Mouse (Mus musculus) embryonic facial prominence, embryonic 12.5 days (tissue): Measurements from ENCODE around the gene Spata31d1d. TPM values are rescaled to one million over a fixed set of nuclear protein-coding genes. Genes with fewer than 3 reads are reported as not detected.
A peak's percentile ranks its signal among the peaks of the same experiment; 100 is the strongest.
"Not testable (repeated sequence)": the region's sequence is repeated elsewhere in the genome, so short reads cannot be mapped to it uniquely, and the experiment has no call there.

ENCODE experiments used
- ATAC-seq: fragments of 200-750 bp; cut with Nextera tagmentation; 2 replicates; pipeline ENCODE4 v1.8.0; 2017; ENCODE audit not compliant: insufficient number of reproducible peaks, insufficient read depth, low FRiP score, low TSS enrichment
- H3K27ac ChIP-seq: fragments of 300-500 bp; sonication (generic); 2 replicates; pipeline ENCODE4 v1.5.1; 2016; ENCODE audit warnings: mild to moderate bottlenecking
- H3K27me3 ChIP-seq: fragments of 300-500 bp; sonication (generic); 2 replicates; pipeline ENCODE4 v1.6.1; 2016; ENCODE audit warnings: mild to moderate bottlenecking, moderate library complexity
- H3K36me3 ChIP-seq: fragments of 300-500 bp; sonication (generic); 2 replicates; pipeline ENCODE4 v1.6.1; 2016; ENCODE audit warnings: mild to moderate bottlenecking
- H3K4me1 ChIP-seq: fragments of 300-500 bp; sonication (generic); 2 replicates; pipeline ENCODE4 v1.6.1; 2016
- H3K4me2 ChIP-seq: fragments of 300-500 bp; sonication (generic); replicated peaks from 2 replicates; pipeline ENCODE4 v1.6.1; 2016; ENCODE audit warnings: mild to moderate bottlenecking, moderate library complexity
- H3K4me3 ChIP-seq: fragments of 300-500 bp; sonication (generic); 2 replicates; pipeline ENCODE4 v1.5.1; 2016; ENCODE audit warnings: mild to moderate bottlenecking
- H3K9ac ChIP-seq: fragments of 300-500 bp; sonication (generic); 2 replicates; pipeline ENCODE4 v1.6.1; 2016; ENCODE audit warnings: mild to moderate bottlenecking, moderate library complexity
- H3K9me3 ChIP-seq: fragments of 300-500 bp; sonication (generic); 2 replicates; pipeline ENCODE4 v1.6.1; 2016; ENCODE audit warnings: mild to moderate bottlenecking, moderate library complexity
- WGBS: fragments of 180-500 bp; shearing (Covaris S2); methylation state at CpG from one replicate; pipeline ENCODE4 v1.1.7; 2016; 5-methylcytosine and 5-hydroxymethylcytosine counted together
- polyA plus RNA-seq: library from polyadenylated mRNA; unstranded; fragments of >200 nt; fragmentation: Nextera tagmentation; extraction: Ambion mirVana; gene quantifications from 2 replicates; pipeline ENCODE4 v1.2.1, GENCODE M21; 2016

Gene Spata31d1d
- polyA plus RNA-seq, result not detected in 2 replicates

- no peak within 1 kb of the TSS for H3K27ac ChIP-seq
Measured at GRCm38 (mm10) chr13:59731652-59732051, at the start of gene Spata31d1d. Gene Spata31d1d, minus strand, starts transcription at chr13:59731752.

GRCm38 (mm10) chr13:59779744-59780264 lies 48.3 kb upstream of the Spata31d1d start:
- H3K9me3 ChIP-seq, H3K27ac ChIP-seq, H3K9ac ChIP-seq, ATAC-seq, H3K4me2 ChIP-seq, H3K27me3 ChIP-seq, H3K4me1 ChIP-seq, H3K4me3 ChIP-seq: not testable (repeated sequence)
- WGBS, result 96% methylated on average over 1 of the region's 1 CpGs
- H3K36me3 ChIP-seq, result peaks cover 90% of the 10 kb centered on the region

More at GRCm38 (mm10) chr13:59731652-59732051, at the start of gene Spata31d1d:
- Histone ChIP-seq H3K36me3 (no peaks in the 10 kb centered on the region), H3K4me3 (no peak within 1 kb of the TSS), H3K9ac (no peak within 1 kb of the TSS), H3K27me3 (0 out of 2 replicates have a peak, but pooled peaks cover 3% of the 10 kb centered on the region), H3K9me3 (no peaks in the 10 kb centered on the region), H3K4me2 (no peak within 1 kb of the TSS), H3K4me1 (no peaks in the 10 kb centered on the region)
- 40% methylated on average over 7 of the region's 7 CpGs for WGBS
- ATAC-seq, result no peak

- Histone ChIP-seq H3K27me3 (no peaks in the 10 kb centered on the region), H3K27ac (no peak overlapping the region), H3K4me3 (no peak overlapping the region), H3K9me3 (no peaks in the 10 kb centered on the region), H3K9ac (no peak overlapping the region), H3K4me1 (no peaks in the 10 kb centered on the region), H3K36me3 (peaks cover 87% of the 10 kb centered on the region), H3K4me2 (no peak overlapping the region)
- 89% methylated on average over 4 of the region's 4 CpGs for WGBS
- no peak for ATAC-seq
Measured at GRCm38 (mm10) chr13:59779213-59779612, 47.7 kb upstream of the Spata31d1d start.

- ATAC-seq, result no peak
- H3K4me3 ChIP-seq, result no peak overlapping the region
- 86% methylated on average over 3 of the region's 3 CpGs for WGBS
- H3K36me3 ChIP-seq, result peaks cover 61% of the 10 kb centered on the region
- H3K27me3 ChIP-seq, result no peaks in the 10 kb centered on the region
- no peak overlapping the region for H3K4me2 ChIP-seq
- no peaks in the 10 kb centered on the region for H3K9me3 ChIP-seq
- no peak overlapping the region for H3K27ac ChIP-seq
- H3K9ac ChIP-seq, result no peak overlapping the region
- H3K4me1 ChIP-seq, result 0 out of 2 replicates have a peak, but pooled peaks cover 2% of the 10 kb centered on the region
Measured at GRCm38 (mm10) chr13:59775168-59775567, 43.6 kb upstream of the Spata31d1d start.

- Histone ChIP-seq H3K9ac (peak overlapping the region; percentile 24; the same call in 1 of the 2 replicates), H3K4me2 (no peak overlapping the region), H3K4me3 (no peak overlapping the region), H3K27ac (peak overlapping the region; percentile 94), H3K9me3 (no peaks in the 10 kb centered on the region), H3K4me1 (peaks cover 25% of the 10 kb centered on the region), H3K36me3 (peaks cover 31% of the 10 kb centered on the region), H3K27me3 (no peaks in the 10 kb centered on the region)
- ATAC-seq, result no peak
- 66% methylated on average over 9 of the region's 9 CpGs for WGBS
Measured at GRCm38 (mm10) chr13:59771257-59771656, 39.7 kb upstream of the Spata31d1d start.

GRCm38 (mm10) chr13:59770847-59771246 lies 39.3 kb upstream of the Spata31d1d start:
- H3K4me1 ChIP-seq, result peaks cover 29% of the 10 kb centered on the region
- no peaks in the 10 kb centered on the region for H3K27me3 ChIP-seq
- H3K4me3 ChIP-seq, result no peak overlapping the region
- no peak for ATAC-seq
- H3K4me2 ChIP-seq, result peak overlapping the region; percentile 75
- 73% methylated on average over 9 of the region's 9 CpGs for WGBS
- peak overlapping the region; percentile 94 for H3K27ac ChIP-seq
- peaks cover 27% of the 10 kb centered on the region for H3K36me3 ChIP-seq
- peak overlapping the region; percentile 24; the same call in 1 of the 2 replicates for H3K9ac ChIP-seq
- no peaks in the 10 kb centered on the region for H3K9me3 ChIP-seq

GRCm38 (mm10) chr13:59770164-59770562 lies 38.6 kb upstream of the Spata31d1d start:
- Histone ChIP-seq H3K36me3 (peaks cover 22% of the 10 kb centered on the region; the same call in 1 of the 2 replicates), H3K9me3 (no peaks in the 10 kb centered on the region), H3K9ac (peak overlapping the region; percentile 62), H3K4me2 (peak overlapping the region; percentile 75), H3K27me3 (no peaks in the 10 kb centered on the region), H3K4me3 (peak overlapping the region; percentile 85), H3K4me1 (peaks cover 31% of the 10 kb centered on the region), H3K27ac (peak overlapping the region; percentile 94)
- ATAC-seq, result peak; percentile 88
- under 1% methylated on average over 28 of the region's 28 CpGs for WGBS

GRCm38 (mm10) chr13:59769296-59770163 lies 38.0 kb upstream of the Spata31d1d start, which contains the start of gene Isca1:
Gene Isca1, minus strand, starts transcription at chr13:59769810.
- H3K36me3 ChIP-seq, result peaks cover 17% of the 10 kb centered on the region; the same call in 1 of the 2 replicates
- peak within 1 kb of the TSS; percentile 75 for H3K4me2 ChIP-seq
- H3K4me1 ChIP-seq, result peaks cover 31% of the 10 kb centered on the region
- H3K4me3 ChIP-seq, result peak within 1 kb of the TSS; percentile 85
- peak; percentile 97 for ATAC-seq
- H3K9me3 ChIP-seq, result no peaks in the 10 kb centered on the region
- peak within 1 kb of the TSS; percentile 80 for H3K9ac ChIP-seq
- peak within 1 kb of the TSS; percentile 94 for H3K27ac ChIP-seq
- WGBS, result under 1% methylated on average over 91 of the region's 91 CpGs
- H3K27me3 ChIP-seq, result no peaks in the 10 kb centered on the region

- no peak for ATAC-seq
- peaks cover 13% of the 10 kb centered on the region; the same call in 1 of the 2 replicates for H3K36me3 ChIP-seq
- peak overlapping the region; percentile 85 for H3K4me3 ChIP-seq
- H3K9ac ChIP-seq, result peak overlapping the region; percentile 80
- no peaks in the 10 kb centered on the region for H3K27me3 ChIP-seq
- H3K9me3 ChIP-seq, result no peaks in the 10 kb centered on the region
- no peak overlapping the region for H3K27ac ChIP-seq
- H3K4me1 ChIP-seq, result peaks cover 31% of the 10 kb centered on the region
- H3K4me2 ChIP-seq, result peak overlapping the region; percentile 75
- 53% methylated on average over 13 of the region's 13 CpGs for WGBS
Measured at GRCm38 (mm10) chr13:59768531-59768930, 37.0 kb upstream of the Spata31d1d start.

- H3K9ac ChIP-seq, result no peak overlapping the region
- WGBS, result 79% methylated on average over 11 of the region's 11 CpGs
- H3K4me3 ChIP-seq, result no peak overlapping the region
- peaks cover 31% of the 10 kb centered on the region for H3K4me1 ChIP-seq
- no peaks in the 10 kb centered on the region for H3K9me3 ChIP-seq
- ATAC-seq, result no peak
- no peaks in the 10 kb centered on the region for H3K27me3 ChIP-seq
- H3K4me2 ChIP-seq, result 0 out of 2 replicates have a peak overlapping the region, but pooled peaks have one; percentile 14
- H3K36me3 ChIP-seq, result peaks cover 9% of the 10 kb centered on the region
- H3K27ac ChIP-seq, result no peak overlapping the region
Measured at GRCm38 (mm10) chr13:59766786-59767515, 35.4 kb upstream of the Spata31d1d start.

- Histone ChIP-seq H3K27ac (no peak overlapping the region), H3K4me2 (no peak overlapping the region), H3K4me1 (peaks cover 20% of the 10 kb centered on the region), H3K9ac (no peak overlapping the region), H3K36me3 (peaks cover 49% of the 10 kb centered on the region), H3K4me3 (no peak overlapping the region), H3K9me3 (no peaks in the 10 kb centered on the region), H3K27me3 (no peaks in the 10 kb centered on the region)
- 93% methylated on average over 7 of the region's 7 CpGs for WGBS
- no peak for ATAC-seq
Measured at GRCm38 (mm10) chr13:59762791-59763190, 31.2 kb upstream of the Spata31d1d start.
